Mouse (Mus musculus) megakaryocyte, embryonic 14.5 days (primary cell): ENCODE measurements around the gene Srgap3.

ENCODE experiments used
- FLI1 ChIP-seq: IDR thresholded peaks from 2 replicates; pipeline ENCODE4 v1.6.1; 2012; ENCODE audit warnings: low read length, inconsistent platforms, mixed read lengths
- GATA1 ChIP-seq: IDR thresholded peaks from 3 replicates; pipeline ENCODE4 v1.6.1; 2012; ENCODE audit warnings: mixed read lengths, low read length, inconsistent platforms, borderline replicate concordance

DNA sequence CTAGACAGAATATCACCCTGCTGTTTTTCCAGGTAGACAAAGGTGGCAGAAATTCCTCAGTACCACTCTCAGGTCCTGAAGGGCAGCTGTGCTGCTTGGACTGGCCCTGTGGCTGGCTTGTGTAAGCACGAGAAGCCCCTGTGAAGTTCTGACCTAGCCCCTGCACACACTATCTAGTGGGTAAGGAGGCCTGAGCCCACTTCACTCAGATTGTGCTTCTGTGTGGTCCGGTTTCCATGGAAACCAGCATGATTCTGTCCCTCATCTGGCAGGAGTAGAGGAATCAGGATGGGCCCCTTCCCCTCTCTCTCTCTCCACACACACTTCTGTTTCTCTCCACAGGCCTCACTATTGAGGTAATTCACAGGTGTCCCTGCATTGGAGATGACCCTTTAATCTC lies 212.0 kb downstream of the Srgap3 start:
- TF ChIP-seq GATA1 = no peak
- TF ChIP-seq FLI1 = no peak
